Mouse (Mus musculus) granulocyte monocyte progenitor cell, adult 5-6 weeks (primary cell): ENCODE data around the gene Ifitm2. TPM values are rescaled to one million over a fixed set of nuclear protein-coding genes. Genes with fewer than 3 reads are reported as not detected.

Source experiments
- ATAC-seq: replicated peaks from 2 replicates; pipeline ENCODE4 v1.8.0; 2016; ENCODE audit warnings: mild to moderate bottlenecking, moderate TSS enrichment, inconsistent platforms; ENCODE audit not compliant: poor library complexity, severe bottlenecking
- total RNA-seq, 2 experiments: library from RNA; stranded (forward) in 1 of 2; stranded (reverse) in 1 of 2; fragments of 200-712, 200-1000 nt in 1 of 2; fragments of >200 nt in 1 of 2; fragmentation: Nextera tagmentation in 1 of 2; gene quantifications; 2 replicates each; pipeline ENCODE4 v1.2.3; 2014 to 2017

Ifitm2 gene
- 555 and 581 TPM in 2 replicates for total RNA-seq (2014; fragmentation: Nextera tagmentation)
- 354 and 388 TPM in 2 replicates for total RNA-seq (2017)

- ATAC-seq, result peak; percentile 67
These were observed at the start of gene Ifitm2, which contains the start of gene Gm45717 for GRCm38 (mm10) chr7:140955758-140956555. Gene Ifitm2, minus strand, starts transcription at chr7:140955987. Gene Gm45717, minus strand, starts transcription at chr7:140955937.

- ATAC-seq, result no peak
These were observed 47.6 kb upstream of the Ifitm2 start for GRCm38 (mm10) chr7:141003248-141004010.

GRCm38 (mm10) chr7:141000881-141001708 lies 45.3 kb upstream of the Ifitm2 start:
- ATAC-seq, result no peak

- peak; percentile 86 for ATAC-seq
These were observed 43.3 kb upstream of the Ifitm2 start for GRCm38 (mm10) chr7:140998853-140999700.

GRCm38 (mm10) chr7:140997817-140998216 lies 42.0 kb upstream of the Ifitm2 start:
- peak; percentile 84 for ATAC-seq

GRCm38 (mm10) chr7:140991117-140991689 lies 35.4 kb upstream of the Ifitm2 start:
- ATAC-seq, result peak; percentile 63

GRCm38 (mm10) chr7:140990622-140991021 lies 34.8 kb upstream of the Ifitm2 start:
- ATAC-seq, result peak; percentile 93

GRCm38 (mm10) chr7:140990185-140990584 lies 34.4 kb upstream of the Ifitm2 start:
- ATAC-seq, result peak; percentile 10; the same call in 1 of the 2 replicates

GRCm38 (mm10) chr7:140989022-140989421 lies 33.2 kb upstream of the Ifitm2 start:
- ATAC-seq, result no peak

GRCm38 (mm10) chr7:140987182-140988138 lies 31.7 kb upstream of the Ifitm2 start:
- peak; percentile 17 for ATAC-seq

- ATAC-seq, result no peak
These were observed 27.2 kb upstream of the Ifitm2 start for GRCm38 (mm10) chr7:140982971-140983370.

- ATAC-seq, result peak; percentile 99
These were observed 25.9 kb upstream of the Ifitm2 start for GRCm38 (mm10) chr7:140981704-140982103.

- ATAC-seq, result peak; percentile 61
These were observed 20.9 kb upstream of the Ifitm2 start for GRCm38 (mm10) chr7:140976720-140977119.

GRCm38 (mm10) chr7:140975465-140975864 lies 19.7 kb upstream of the Ifitm2 start:
- ATAC-seq, result no peak

GRCm38 (mm10) chr7:140974940-140975339 lies 19.2 kb upstream of the Ifitm2 start:
- ATAC-seq, result no peak

GRCm38 (mm10) chr7:140973396-140974165 lies 17.8 kb upstream of the Ifitm2 start:
- ATAC-seq, result no peak

- ATAC-seq, result peak; percentile 18
These were observed 15.8 kb upstream of the Ifitm2 start for GRCm38 (mm10) chr7:140971479-140972171.
